Mouse (Mus musculus) embryonic facial prominence, embryonic 14.5 days (tissue): ENCODE data around the gene Podn. TPM values are rescaled to one million over a fixed set of nuclear protein-coding genes. Genes with fewer than 3 reads are reported as not detected.
"Not testable (repeated sequence)": the region's sequence is repeated elsewhere in the genome, so short reads cannot be mapped to it uniquely, and the experiment has no call there.

Experiments
- ATAC-seq: fragments of 200-750 bp; cut with Nextera tagmentation; 2 replicates; pipeline ENCODE4 v1.8.0; 2017; ENCODE audit warnings: low read depth, moderate number of reproducible peaks, moderate TSS enrichment
- DNase-seq: peaks from one replicate; pipeline ENCODE4 v3.0.0-alpha.2; 2015; ENCODE audit warnings: low spot score
- H3K27ac ChIP-seq: fragments of 300-500 bp; sonication (generic); replicated peaks from 2 replicates; pipeline ENCODE4 v1.5.1; 2014; ENCODE audit warnings: low read depth, mild to moderate bottlenecking, low read length, moderate library complexity
- H3K27me3 ChIP-seq: fragments of 300-500 bp; sonication (generic); replicated peaks from 2 replicates; pipeline ENCODE4 v1.6.1; 2014; ENCODE audit warnings: low read length; ENCODE audit not compliant: control insufficient read depth, insufficient read depth
- H3K36me3 ChIP-seq: fragments of 300-500 bp; sonication (generic); 2 replicates; pipeline ENCODE4 v1.6.1; 2014; ENCODE audit warnings: low read length, mixed read lengths; ENCODE audit not compliant: control insufficient read depth, insufficient read depth
- H3K4me1 ChIP-seq: fragments of 300-500 bp; sonication (generic); 2 replicates; pipeline ENCODE4 v1.6.1; 2014; ENCODE audit warnings: antibody characterized with exemption, low read length; ENCODE audit not compliant: control insufficient read depth, insufficient read depth
- H3K4me2 ChIP-seq: fragments of 300-500 bp; sonication (generic); 2 replicates; pipeline ENCODE4 v1.6.1; 2014; ENCODE audit warnings: low read depth, mild to moderate bottlenecking, low read length, moderate library complexity, mixed read lengths
- H3K4me3 ChIP-seq: fragments of 300-500 bp; sonication (generic); 2 replicates; pipeline ENCODE4 v1.5.1; 2014; ENCODE audit warnings: low read depth, mild to moderate bottlenecking, low read length
- H3K9ac ChIP-seq: fragments of 300-500 bp; sonication (generic); 2 replicates; pipeline ENCODE4 v1.6.1; 2014; ENCODE audit warnings: low read depth, mild to moderate bottlenecking, low read length, moderate library complexity, mixed read lengths
- H3K9me3 ChIP-seq: fragments of 300-500 bp; sonication (generic); 2 replicates; pipeline ENCODE4 v1.6.1; 2016; ENCODE audit warnings: low read length; ENCODE audit not compliant: control insufficient read depth
- WGBS: fragments of 180-500 bp; shearing (Covaris S2); extraction: QIAGEN DNeasy Blood & Tissue Kit; methylation state at CpG from one replicate; pipeline ENCODE4 v1.1.7; 2014; 5-methylcytosine and 5-hydroxymethylcytosine counted together
- polyA plus RNA-seq: library from polyadenylated mRNA; unstranded; fragments of >200 nt; fragmentation: Nextera tagmentation; extraction: Ambion mirVana; gene quantifications from 2 replicates; pipeline ENCODE4 v1.2.1, GENCODE M21; 2014

The Podn gene
- polyA plus RNA-seq, 1 experiment from 2014 or later: 5.5 TPM

DNA sequence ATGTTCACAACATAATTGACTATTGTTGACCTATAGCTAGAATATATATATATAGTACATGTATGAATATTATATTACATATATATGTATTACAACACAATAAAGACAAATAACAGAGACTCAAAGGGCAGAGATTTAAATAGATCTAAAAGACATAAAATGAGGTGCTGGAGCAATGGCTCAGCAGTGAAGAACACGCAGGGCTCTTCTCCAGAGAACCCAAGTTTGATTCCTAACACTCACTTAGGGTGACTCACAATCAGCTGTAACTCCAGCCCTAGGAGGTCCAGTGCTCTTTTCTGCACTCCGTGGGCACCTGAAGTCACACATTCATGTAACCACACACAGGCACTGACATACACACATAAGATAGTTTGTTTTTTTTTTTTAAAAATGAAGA, 12.3 kb downstream of the Podn start:
- DNase-seq (no peak), ATAC-seq (no peak)
- H3K4me2 ChIP-seq: no peak overlapping the region
- H3K27ac ChIP-seq: no peak overlapping the region
- H3K4me3 ChIP-seq: no peak overlapping the region
- no peaks in the 10 kb centered on the region for H3K36me3 ChIP-seq
- H3K9ac ChIP-seq: no peak overlapping the region
- 91% methylated on average over 2 of the region's 2 CpGs for WGBS
- H3K4me1 ChIP-seq: peaks cover 6% of the 10 kb centered on the region
- H3K27me3 ChIP-seq: no peaks in the 10 kb centered on the region
- H3K9me3 ChIP-seq: no peaks in the 10 kb centered on the region

DNA sequence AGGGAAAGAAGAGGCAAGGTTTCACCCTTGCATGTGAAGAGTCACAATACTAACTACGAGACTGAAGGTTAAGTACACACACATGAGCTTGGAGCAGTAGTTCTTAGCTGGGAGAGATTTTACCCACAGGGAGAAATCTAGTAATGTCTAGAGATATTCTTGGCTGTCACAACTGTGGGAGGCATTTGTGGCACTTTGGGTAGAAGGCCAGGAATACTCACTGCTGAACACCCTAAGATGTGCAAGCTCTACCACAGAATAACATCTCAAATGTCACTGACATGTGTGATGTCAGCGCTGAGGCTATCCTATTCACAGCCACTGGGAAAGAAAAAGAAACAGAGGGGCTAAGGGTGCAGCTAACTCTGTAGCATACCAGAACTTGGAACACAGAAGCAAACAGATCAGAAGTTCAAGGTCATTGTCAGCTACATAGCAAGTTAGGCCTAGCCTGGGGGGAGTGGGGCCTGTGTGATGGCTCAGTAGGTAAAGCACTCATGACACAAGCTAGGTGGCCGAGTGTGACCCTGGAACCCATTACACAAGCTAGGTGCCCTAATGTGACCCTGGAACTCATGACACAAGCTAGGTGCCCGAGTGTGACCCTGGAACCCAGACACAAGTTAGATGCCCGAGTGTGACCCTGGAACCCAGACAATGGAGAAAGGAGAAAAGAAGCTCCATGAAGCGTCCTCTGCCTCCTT, 13.1 kb downstream of the Podn start:
- Histone ChIP-seq H3K4me3 (no peak overlapping the region), H3K27me3 (no peaks in the 10 kb centered on the region), H3K9ac (no peak overlapping the region), H3K4me2 (no peak overlapping the region), H3K4me1 (peaks cover 6% of the 10 kb centered on the region), H3K27ac (no peak overlapping the region), H3K36me3 (no peaks in the 10 kb centered on the region), H3K9me3 (no peaks in the 10 kb centered on the region)
- WGBS: 81% methylated on average over 6 of the region's 6 CpGs
- ATAC-seq: no peak
- no peak for DNase-seq

DNA sequence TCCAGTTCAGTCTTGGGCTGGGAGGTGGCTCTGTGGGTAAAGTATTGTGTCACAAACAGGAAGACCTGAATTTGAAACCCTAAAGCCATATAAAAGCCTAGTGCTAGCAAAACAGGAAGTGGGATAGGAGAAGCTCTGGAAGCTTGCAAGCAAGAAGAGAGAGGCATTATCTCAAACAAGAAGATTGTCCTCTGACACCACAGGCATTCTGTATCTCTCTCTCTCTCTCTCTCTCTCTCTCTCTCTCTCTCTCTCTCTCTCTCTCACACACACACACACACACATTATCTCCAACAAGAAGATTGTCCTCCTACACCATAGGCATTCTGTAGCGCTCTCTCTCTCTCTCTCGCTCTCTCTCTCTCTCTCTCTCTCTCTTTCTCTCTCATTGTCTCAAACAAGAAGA, 13.8 kb downstream of the Podn start:
- Histone ChIP-seq H3K9me3 (no peaks in the 10 kb centered on the region), H3K4me3 (no peak overlapping the region), H3K9ac (no peak overlapping the region), H3K4me1 (peaks cover 6% of the 10 kb centered on the region), H3K36me3 (no peaks in the 10 kb centered on the region), H3K27ac (no peak overlapping the region), H3K27me3 (no peaks in the 10 kb centered on the region), H3K4me2 (no peak overlapping the region)
- DNase-seq: no peak
- WGBS: 98% methylated on average over 2 of the region's 2 CpGs
- no peak for ATAC-seq

DNA sequence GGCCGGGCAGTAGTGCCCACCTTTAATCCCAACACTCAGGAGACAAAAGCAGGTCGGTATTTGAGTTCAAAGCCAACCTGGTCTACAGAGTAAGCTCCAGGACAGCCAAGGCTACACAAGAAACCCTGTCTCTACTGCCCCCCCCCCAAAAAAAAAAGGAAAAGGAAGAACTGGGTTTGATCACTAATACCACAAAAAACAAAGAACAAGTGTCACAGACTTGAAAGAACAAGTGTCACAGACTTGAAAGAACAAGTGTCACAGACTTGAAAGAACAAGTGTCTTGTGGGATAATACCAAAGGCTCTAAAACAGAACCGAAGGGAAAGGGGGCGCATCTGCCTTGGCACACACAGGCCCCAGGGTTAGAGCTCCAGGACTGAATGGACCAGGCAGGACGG, 15.4 kb downstream of the Podn start:
- Histone ChIP-seq H3K9ac (no peak overlapping the region), H3K9me3 (no peaks in the 10 kb centered on the region), H3K4me2 (no peak overlapping the region), H3K4me3 (no peak overlapping the region), H3K36me3 (no peaks in the 10 kb centered on the region), H3K4me1 (peaks cover 6% of the 10 kb centered on the region), H3K27me3 (no peaks in the 10 kb centered on the region), H3K27ac (no peak overlapping the region)
- no peak for ATAC-seq
- 77% methylated on average over 5 of the region's 5 CpGs for WGBS
- no peak for DNase-seq

DNA sequence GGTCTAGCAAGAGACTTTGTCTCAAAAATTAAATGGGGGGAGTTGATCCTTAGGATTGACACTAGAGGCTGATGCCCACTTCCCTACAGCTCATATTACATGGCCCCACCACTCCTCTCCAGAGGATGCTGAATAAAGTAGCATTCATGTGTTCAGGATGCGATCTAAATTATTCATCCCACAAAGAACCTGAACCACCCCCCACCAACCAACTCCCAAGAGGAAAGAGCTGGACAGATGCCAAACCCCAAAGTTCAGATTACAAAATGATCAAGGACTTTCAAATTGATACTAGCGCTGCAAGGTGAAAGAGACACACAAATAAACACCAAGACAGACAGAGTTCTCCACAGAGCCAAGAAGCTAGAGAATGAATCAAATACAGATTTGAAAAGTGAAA, 16.5 kb downstream of the Podn start:
- H3K4me2 ChIP-seq: no peak overlapping the region
- peaks cover 6% of the 10 kb centered on the region for H3K4me1 ChIP-seq
- H3K27ac ChIP-seq: no peak overlapping the region
- no peak overlapping the region for H3K4me3 ChIP-seq
- ATAC-seq (no peak), DNase-seq (no peak)
- no peak overlapping the region for H3K9ac ChIP-seq
- WGBS: 12% methylated on average over 2 of the region's 2 CpGs
- no peaks in the 10 kb centered on the region for H3K36me3 ChIP-seq
- no peaks in the 10 kb centered on the region for H3K27me3 ChIP-seq
- H3K9me3 ChIP-seq: no peaks in the 10 kb centered on the region

DNA sequence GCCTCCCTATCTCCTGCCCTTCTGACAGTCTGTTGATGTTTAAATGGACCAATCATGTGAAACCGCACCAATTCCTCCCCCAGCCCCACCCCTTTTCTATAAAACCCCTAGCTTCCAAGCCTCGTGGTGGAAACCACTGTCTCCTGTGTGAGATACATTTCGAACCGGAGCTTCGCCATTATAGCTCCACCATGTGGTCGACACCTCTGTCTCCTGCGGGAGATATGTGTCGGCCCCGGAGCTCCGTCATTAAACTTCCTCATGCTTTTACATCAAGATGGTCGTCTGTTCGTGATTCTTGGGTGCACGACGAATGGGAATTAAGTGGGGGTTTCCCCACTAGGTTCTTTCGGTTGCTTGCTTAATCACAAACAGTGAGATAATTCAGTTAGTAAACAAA, 17.1 kb downstream of the Podn start:
- not testable (repeated sequence) for DNase-seq, H3K4me1 ChIP-seq, H3K27ac ChIP-seq, H3K4me3 ChIP-seq, H3K4me2 ChIP-seq, H3K36me3 ChIP-seq, H3K9ac ChIP-seq, ATAC-seq, H3K9me3 ChIP-seq, H3K27me3 ChIP-seq
- 72% methylated on average over 15 of the region's 15 CpGs for WGBS

DNA sequence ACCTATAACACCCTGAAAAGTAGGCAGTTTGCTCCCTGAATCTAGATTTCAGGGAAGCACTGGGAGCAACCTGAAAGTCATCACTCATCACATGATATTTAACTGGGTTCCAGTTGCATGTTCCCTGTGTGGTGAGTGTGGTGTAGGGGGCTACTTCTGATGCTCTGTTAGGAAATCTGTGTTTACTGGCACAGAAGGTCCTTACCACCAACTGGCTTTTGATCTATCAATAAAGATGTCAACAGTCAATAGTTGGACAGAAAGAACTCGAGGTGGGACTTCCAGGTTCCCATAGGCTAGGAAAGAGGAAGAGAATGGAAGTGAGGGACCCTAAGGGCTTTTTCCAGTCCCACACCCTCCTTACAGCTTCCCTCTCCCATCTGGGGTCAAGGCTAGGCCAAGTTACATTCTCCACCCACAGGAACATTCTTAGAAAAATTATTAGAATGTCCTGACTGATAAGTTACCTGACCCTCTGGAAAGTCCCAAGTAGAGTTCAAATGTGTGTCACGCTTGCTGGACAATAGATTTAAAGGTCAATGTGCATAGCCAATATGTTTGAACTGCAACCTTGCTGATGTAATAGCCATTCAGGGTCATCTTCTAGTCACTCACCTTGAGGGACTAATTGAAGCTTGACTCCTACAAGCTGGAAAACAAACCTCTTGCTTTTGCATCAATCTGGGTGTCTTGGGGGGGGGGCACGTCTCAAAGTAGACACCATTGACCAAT, 18.9 kb downstream of the Podn start:
- H3K9ac ChIP-seq: no peak overlapping the region
- H3K36me3 ChIP-seq: no peaks in the 10 kb centered on the region
- peaks cover 6% of the 10 kb centered on the region for H3K4me1 ChIP-seq
- no peak overlapping the region for H3K27ac ChIP-seq
- no peak overlapping the region for H3K4me2 ChIP-seq
- no peaks in the 10 kb centered on the region for H3K9me3 ChIP-seq
- ATAC-seq (no peak), DNase-seq (no peak)
- H3K4me3 ChIP-seq: no peak overlapping the region
- no peaks in the 10 kb centered on the region for H3K27me3 ChIP-seq
- WGBS: 82% methylated on average over 3 of the region's 3 CpGs

DNA sequence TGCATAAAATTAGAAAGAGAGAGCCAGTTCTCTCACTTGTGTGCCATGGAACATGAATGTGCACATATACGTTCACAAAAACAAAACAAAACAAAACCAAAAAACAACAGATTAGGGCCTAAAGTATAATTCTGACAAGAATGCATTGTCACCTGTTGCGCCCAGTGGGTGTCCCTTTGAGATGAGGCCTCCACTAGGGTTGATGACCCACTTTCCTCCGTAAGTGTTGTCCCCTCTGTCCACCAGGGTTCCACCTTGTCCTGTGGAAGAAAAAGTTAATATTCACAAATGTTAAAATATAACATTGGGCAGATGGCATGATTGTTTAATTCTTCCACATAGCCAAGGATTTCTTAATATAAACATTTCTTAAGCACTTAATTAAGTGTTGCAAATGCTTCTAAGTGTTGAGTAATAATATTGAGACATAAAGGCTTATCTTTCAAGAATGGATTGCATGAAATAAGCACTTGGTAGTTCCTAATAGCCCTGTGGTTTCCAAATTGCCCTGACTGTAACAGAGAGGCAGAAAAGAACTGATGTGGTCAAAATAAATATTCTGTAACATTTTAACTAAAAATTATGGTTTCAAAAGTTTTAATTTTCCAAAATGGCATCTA, 21.9 kb downstream of the Podn start:
- Histone ChIP-seq H3K4me3 (no peak overlapping the region), H3K36me3 (no peaks in the 10 kb centered on the region), H3K27me3 (no peaks in the 10 kb centered on the region), H3K4me1 (no peaks in the 10 kb centered on the region), H3K9ac (no peak overlapping the region), H3K27ac (no peak overlapping the region), H3K4me2 (no peak overlapping the region), H3K9me3 (no peaks in the 10 kb centered on the region)
- ATAC-seq (no peak), DNase-seq (no peak)
- 85% methylated on average over 3 of the region's 3 CpGs for WGBS
